Mouse (Mus musculus) lung, embryonic 15.5 days (tissue): ENCODE results near the gene Rnf43. TPM values are rescaled to one million over a fixed set of nuclear protein-coding genes. Genes with fewer than 3 reads are reported as not detected.

Experiments used
- microRNA counts: library from miRNA; unstranded; fragments of <30 nt; microRNA quantifications from one replicate; lab custom pipeline; 2016
- microRNA-seq: library from miRNA; unstranded; fragments of <30 nt; microRNA quantifications from one replicate; pipeline ENCODE4, GENCODE M21; 2016
- polyA plus RNA-seq: library from polyadenylated mRNA; unstranded; fragments of >200 nt; fragmentation: Nextera tagmentation; extraction: Ambion mirVana; gene quantifications from 2 replicates; pipeline ENCODE4 v1.2.1, GENCODE M21; 2015

The Rnf43 gene
- polyA plus RNA-seq, 1 experiment from 2014 or later, result 16.4 TPM

MicroRNAs within 50 kb of the gene (microRNA counts, 519-probe panel; counts per million panel counts)
- microRNA mmu-miR-142-3p (lab: Ali Mortazavi, UCI), result 3,343 counts per million, percentile 88 among the panel's probes with 10 or more counts
- 3,048 counts per million, percentile 81 among the panel's probes with 10 or more counts for microRNA mmu-miR-142-5p (lab: Ali Mortazavi, UCI)

Small RNAs within 50 kb of the gene (microRNA-seq; reads per million reads assigned to microRNA genes)
- gene Mir142 (not detected), gene Mir142b (not detected)

Other genes with a start within 250 kb of the Rnf43 start
- not detected in 2 replicates for gene Gm11492, start 96.1 kb upstream of the Rnf43 start, polyA plus RNA-seq
- 76.8 and 85.6 TPM in 2 replicates for gene Sept4, start 93.8 kb upstream of the Rnf43 start, polyA plus RNA-seq
- gene Mtmr4, start 70.6 kb upstream of the Rnf43 start, polyA plus RNA-seq, result 34.8 and 34.9 TPM in 2 replicates
- gene Hsf5, start 45.6 kb upstream of the Rnf43 start, polyA plus RNA-seq, result 0.15 and 0.21 TPM in 2 replicates
- gene Supt4a, start 74.8 kb downstream of the Rnf43 start, polyA plus RNA-seq, result 144 and 155 TPM in 2 replicates
- gene Tspoap1, start 97.8 kb downstream of the Rnf43 start, polyA plus RNA-seq, result 1.4 and 2.7 TPM in 2 replicates
- gene Mpo, start 130.9 kb downstream of the Rnf43 start, polyA plus RNA-seq, result 0.71 and 2.4 TPM in 2 replicates
- gene Lpo, start 165.6 kb downstream of the Rnf43 start, polyA plus RNA-seq, result 0.09 and 0.31 TPM in 2 replicates
- 15.2 and 16.5 TPM in 2 replicates for gene Mks1, start 190.5 kb downstream of the Rnf43 start, polyA plus RNA-seq
- not detected in 2 replicates for gene Epx, start 212.8 kb downstream of the Rnf43 start, polyA plus RNA-seq
- gene Olfr462, start 229.5 kb downstream of the Rnf43 start, polyA plus RNA-seq, result not detected in 2 replicates
- gene Olfr463, start 234.7 kb downstream of the Rnf43 start, polyA plus RNA-seq, result not detected in 2 replicates